Mouse (Mus musculus): ENCODE results near the gene Olfr958. TPM values are rescaled to one million over a fixed set of nuclear protein-coding genes. Genes with fewer than 3 reads are reported as not detected.

The Olfr958 gene
- polyA plus RNA-seq (2016; fragmentation: Nextera tagmentation; extraction: Ambion mirVana): not detected in 2 replicates

GRCm38 (mm10) chr9:39553946-39554345 is at the start of gene Olfr958:
TSS of gene Olfr958 (minus strand) at chr9:39554054.
- Histone ChIP-seq H3K9ac (no peak within 1 kb of the TSS), H3K4me1 (no peaks in the 10 kb centered on the region), H3K4me3 (no peak within 1 kb of the TSS), H3K27ac (no peak within 1 kb of the TSS), H3K4me2 (replicated peaks) (no peak within 1 kb of the TSS), H3K9me3 (no peaks in the 10 kb centered on the region), H3K36me3 (no peaks in the 10 kb centered on the region), H3K27me3 (replicated peaks) (no peaks in the 10 kb centered on the region)
- 69% methylated on average over 2 of the region's 2 CpGs for WGBS
- ATAC-seq (ENCODE audit: low FRiP score, low read depth): no peak

- H3K27me3 ChIP-seq (replicated peaks): no peaks in the 10 kb centered on the region
- peak overlapping the region; percentile 30 for H3K4me3 ChIP-seq
- H3K27ac ChIP-seq: no peak overlapping the region
- no peaks in the 10 kb centered on the region for H3K36me3 ChIP-seq
- peaks cover 11% of the 10 kb centered on the region; the same call in 1 of the 2 replicates for H3K4me1 ChIP-seq
- no peaks in the 10 kb centered on the region for H3K9me3 ChIP-seq
- peak; percentile 67 for ATAC-seq (ENCODE audit: low FRiP score, low read depth)
- 0% methylated on average over 9 of the region's 9 CpGs for WGBS
- H3K9ac ChIP-seq: 0 out of 2 replicates have a peak overlapping the region, but pooled peaks have one; percentile 33
- peak overlapping the region; percentile 72 for H3K4me2 ChIP-seq (replicated peaks)
Measured at GRCm38 (mm10) chr9:39603333-39603845, 49.5 kb upstream of the Olfr958 start.

GRCm38 (mm10) chr9:39602536-39603332 is 48.9 kb upstream of the Olfr958 start:
- WGBS: under 1% methylated on average over 19 of the region's 19 CpGs
- peak; percentile 85 for ATAC-seq (ENCODE audit: low FRiP score, low read depth)
- Histone ChIP-seq H3K27me3 (replicated peaks) (no peaks in the 10 kb centered on the region), H3K4me1 (peaks cover 11% of the 10 kb centered on the region; the same call in 1 of the 2 replicates), H3K4me3 (peak overlapping the region; percentile 30), H3K27ac (no peak overlapping the region), H3K36me3 (no peaks in the 10 kb centered on the region), H3K4me2 (replicated peaks) (peak overlapping the region; percentile 72), H3K9me3 (no peaks in the 10 kb centered on the region), H3K9ac (peak overlapping the region; percentile 33; the same call in 1 of the 2 replicates)

GRCm38 (mm10) chr9:39577050-39577449 is 23.2 kb upstream of the Olfr958 start:
- H3K4me3 ChIP-seq: no peak overlapping the region
- H3K4me1 ChIP-seq: no peaks in the 10 kb centered on the region
- no peaks in the 10 kb centered on the region for H3K9me3 ChIP-seq
- H3K27ac ChIP-seq: no peak overlapping the region
- ATAC-seq (ENCODE audit: low FRiP score, low read depth): no peak
- H3K27me3 ChIP-seq (replicated peaks): no peaks in the 10 kb centered on the region
- WGBS: 92% methylated on average over 5 of the region's 5 CpGs
- no peak overlapping the region for H3K4me2 ChIP-seq (replicated peaks)
- no peaks in the 10 kb centered on the region for H3K36me3 ChIP-seq
- no peak overlapping the region for H3K9ac ChIP-seq

- no peaks in the 10 kb centered on the region for H3K36me3 ChIP-seq
- no peaks in the 10 kb centered on the region for H3K9me3 ChIP-seq
- no peak within 1 kb of the TSS for H3K27ac ChIP-seq
- no peak within 1 kb of the TSS for H3K9ac ChIP-seq
- H3K4me2 ChIP-seq (replicated peaks): no peak within 1 kb of the TSS
- no peak for ATAC-seq (ENCODE audit: low FRiP score, low read depth)
- WGBS: 85% methylated on average over 3 of the region's 3 CpGs
- no peak within 1 kb of the TSS for H3K4me3 ChIP-seq
- H3K27me3 ChIP-seq (replicated peaks): no peaks in the 10 kb centered on the region
- H3K4me1 ChIP-seq: no peaks in the 10 kb centered on the region
Measured at GRCm38 (mm10) chr9:39575469-39575868, 21.6 kb upstream of the Olfr958 start, which contains the start of gene Olfr959. TSS of gene Olfr959 (minus strand) at chr9:39575569.

- Histone ChIP-seq H3K27ac (no peak overlapping the region), H3K9me3 (no peaks in the 10 kb centered on the region), H3K4me1 (no peaks in the 10 kb centered on the region), H3K4me3 (no peak overlapping the region), H3K27me3 (replicated peaks) (no peaks in the 10 kb centered on the region), H3K36me3 (no peaks in the 10 kb centered on the region), H3K9ac (no peak overlapping the region), H3K4me2 (replicated peaks) (no peak overlapping the region)
- ATAC-seq (ENCODE audit: low FRiP score, low read depth): peak; percentile 36; the same call in 1 of the 2 replicates
Measured at GRCm38 (mm10) chr9:39558349-39558647, 4.4 kb upstream of the Olfr958 start.

- Histone ChIP-seq H3K9me3 (no peaks in the 10 kb centered on the region), H3K27ac (no peak overlapping the region), H3K4me2 (replicated peaks) (no peak overlapping the region), H3K4me3 (no peak overlapping the region), H3K9ac (peak overlapping the region; percentile 10; the same call in 1 of the 2 replicates), H3K4me1 (no peaks in the 10 kb centered on the region), H3K36me3 (no peaks in the 10 kb centered on the region), H3K27me3 (replicated peaks) (no peaks in the 10 kb centered on the region)
- 43% methylated on average over 3 of the region's 3 CpGs for WGBS
- ATAC-seq (ENCODE audit: low FRiP score, low read depth): peak; percentile 90
Measured at GRCm38 (mm10) chr9:39557529-39558348, 3.9 kb upstream of the Olfr958 start.

- H3K9me3 ChIP-seq: no peaks in the 10 kb centered on the region
- H3K27ac ChIP-seq: no peak overlapping the region
- WGBS: 86% methylated on average over 5 of the region's 5 CpGs
- H3K4me3 ChIP-seq: no peak overlapping the region
- no peak overlapping the region for H3K9ac ChIP-seq
- no peak for ATAC-seq (ENCODE audit: low FRiP score, low read depth)
- H3K36me3 ChIP-seq: no peaks in the 10 kb centered on the region
- H3K4me1 ChIP-seq: no peaks in the 10 kb centered on the region
- no peak overlapping the region for H3K4me2 ChIP-seq (replicated peaks)
- H3K27me3 ChIP-seq (replicated peaks): no peaks in the 10 kb centered on the region
Measured at GRCm38 (mm10) chr9:39550806-39551205, 3.0 kb downstream of the Olfr958 start.

GRCm38 (mm10) chr9:39523616-39524285 is 30.1 kb downstream of the Olfr958 start:
- ATAC-seq (ENCODE audit: low FRiP score, low read depth): no peak
- Histone ChIP-seq H3K4me1 (no peaks in the 10 kb centered on the region), H3K4me3 (no peak overlapping the region), H3K9ac (no peak overlapping the region), H3K9me3 (no peaks in the 10 kb centered on the region), H3K27ac (no peak overlapping the region), H3K4me2 (replicated peaks) (no peak overlapping the region), H3K36me3 (no peaks in the 10 kb centered on the region), H3K27me3 (replicated peaks) (no peaks in the 10 kb centered on the region)
- 78% methylated on average over 1 of the region's 1 CpGs for WGBS

- no peaks in the 10 kb centered on the region for H3K4me1 ChIP-seq
- no peak overlapping the region for H3K4me2 ChIP-seq (replicated peaks)
- H3K9ac ChIP-seq: no peak overlapping the region
- no peaks in the 10 kb centered on the region for H3K36me3 ChIP-seq
- no peak for ATAC-seq (ENCODE audit: low FRiP score, low read depth)
- no peak overlapping the region for H3K4me3 ChIP-seq
- no peak overlapping the region for H3K27ac ChIP-seq
- no peaks in the 10 kb centered on the region for H3K27me3 ChIP-seq (replicated peaks)
- H3K9me3 ChIP-seq: no peaks in the 10 kb centered on the region
Measured at GRCm38 (mm10) chr9:39518595-39518994, 35.3 kb downstream of the Olfr958 start.

GRCm38 (mm10) chr9:39515531-39515930 is 38.3 kb downstream of the Olfr958 start, which contains the start of gene Olfr957:
TSS of gene Olfr957 (minus strand) at chr9:39515809.
- H3K36me3 ChIP-seq: no peaks in the 10 kb centered on the region
- no peak within 1 kb of the TSS for H3K9ac ChIP-seq
- no peak for ATAC-seq (ENCODE audit: low FRiP score, low read depth)
- H3K4me2 ChIP-seq (replicated peaks): no peak within 1 kb of the TSS
- no peaks in the 10 kb centered on the region for H3K9me3 ChIP-seq
- WGBS: 81% methylated on average over 3 of the region's 3 CpGs
- no peak within 1 kb of the TSS for H3K4me3 ChIP-seq
- H3K27ac ChIP-seq: no peak within 1 kb of the TSS
- H3K4me1 ChIP-seq: no peaks in the 10 kb centered on the region
- H3K27me3 ChIP-seq (replicated peaks): no peaks in the 10 kb centered on the region

- Histone ChIP-seq H3K9ac (no peak overlapping the region), H3K4me2 (replicated peaks) (no peak overlapping the region), H3K9me3 (no peaks in the 10 kb centered on the region), H3K36me3 (no peaks in the 10 kb centered on the region), H3K4me3 (no peak overlapping the region), H3K27ac (no peak overlapping the region), H3K4me1 (no peaks in the 10 kb centered on the region), H3K27me3 (replicated peaks) (no peaks in the 10 kb centered on the region)
- WGBS: 81% methylated on average over 9 of the region's 9 CpGs
- ATAC-seq (ENCODE audit: low FRiP score, low read depth): 0 out of 2 replicates have a peak, but pooled peaks have one; percentile 41
Measured at GRCm38 (mm10) chr9:39509412-39509811, 44.4 kb downstream of the Olfr958 start.
